Mouse (Mus musculus) gastrocnemius, adult 2 months (tissue): Measurements from ENCODE around the gene Gusb. TPM values are rescaled to one million over a fixed set of nuclear protein-coding genes. Genes with fewer than 3 reads are reported as not detected.

ENCODE experiments used
- DNase-seq: peaks from one replicate; pipeline ENCODE4 v3.0.0; 2022
- H3K27ac ChIP-seq: fragments of 200-600 bp; 2 replicates; pipeline ENCODE4 v1.8.1; 2022; ENCODE audit warnings: mild to moderate bottlenecking
- H3K4me3 ChIP-seq: fragments of 200-600 bp; 2 replicates; pipeline ENCODE4 v1.8.1; 2022; ENCODE audit warnings: mild to moderate bottlenecking, moderate library complexity
- CTCF ChIP-seq: fragments of 200-600 bp; IDR thresholded peaks from 2 replicates; pipeline ENCODE4 v1.8.1; 2022; ENCODE audit warnings: antibody characterized with exemption, mild to moderate bottlenecking, moderate library complexity
- intact Hi-C: fragments of 180-260 bp; cut with DNase I; formaldehyde crosslinking; loops from one replicate; pipeline ENCODE4 v1.15.1; 2025
- long read RNA-seq, 2 experiments: library from polyadenylated mRNA; stranded (forward); transcript quantifications; one replicate each; pipeline ENCODE4 v2.0.0; 2021
- total RNA-seq, 2 experiments: library from RNA; stranded (reverse); gene quantifications; 2 replicates each; pipeline ENCODE4 v1.2.3; 2021

Gene Gusb
- total RNA-seq: 1 to 10 TPM; 5.6 to 8.3 TPM
- long read RNA-seq, experiment 1, transcript Gusb-201 (12 exons, 2,687 nt): major isoform, 15 of 17 reads
- long read RNA-seq, experiment 1, partial matches to known transcripts: 0 of 17 reads
- long read RNA-seq, experiment 1, other reads (novel, unspliced or antisense): 2 of 17 reads
- long read RNA-seq, experiment 2, transcript Gusb-201 (12 exons, 2,687 nt): major isoform, 14 of 16 reads
- long read RNA-seq, experiment 2, partial matches to known transcripts: 1 of 16 reads
- long read RNA-seq, experiment 2, other reads (novel, unspliced or antisense): 0 of 16 reads

DNA sequence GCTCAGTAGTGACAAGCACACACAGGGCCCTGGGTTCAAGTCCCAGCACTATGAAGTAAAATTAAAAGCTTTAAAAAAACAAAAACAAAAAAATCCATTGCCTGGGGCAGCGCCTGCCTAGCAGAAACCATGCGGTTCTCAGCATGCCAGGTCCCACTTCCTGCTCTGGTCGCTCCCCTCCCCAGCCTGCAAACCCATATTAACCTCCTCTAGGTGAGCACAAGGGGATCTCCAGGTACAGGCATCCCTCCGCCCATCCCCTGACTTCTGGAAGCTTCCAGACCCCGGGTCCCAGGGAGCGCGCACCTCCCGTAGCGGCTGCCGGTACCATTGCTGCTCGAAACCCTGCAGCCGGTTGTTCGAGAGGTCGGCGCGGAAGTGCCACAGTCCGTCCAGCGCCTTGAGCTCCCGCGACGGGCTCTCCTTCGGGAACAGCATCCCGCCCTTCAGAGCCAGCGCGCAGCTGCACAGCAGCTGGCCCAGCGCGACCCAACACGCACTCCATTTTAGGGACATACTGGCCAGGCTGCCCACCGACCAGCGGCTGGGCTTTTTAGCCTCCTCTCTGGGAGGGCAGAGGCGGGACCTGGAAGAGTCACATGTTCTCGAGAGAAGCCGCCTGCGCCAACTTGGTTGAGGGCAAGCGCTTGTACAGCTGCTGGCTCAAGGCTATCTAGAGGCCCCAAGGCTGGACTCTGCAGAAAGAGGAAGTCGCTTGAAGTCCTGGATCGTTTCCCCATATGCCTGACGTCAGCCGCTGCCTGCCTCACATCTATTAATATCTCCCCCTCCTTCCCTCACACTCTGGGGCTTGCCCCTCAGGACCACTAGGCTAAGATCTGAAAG, at the start of gene Gusb:
TSS of gene Gusb (minus strand) at position 749 of the 846 bp plus-strand sequence.
- peak; percentile 88 for DNase-seq
- intact Hi-C loops: loop anchor here (5.0 kb wide), 1 partner anchor 95 kb away; the partner anchor contains the start of gene Nupr1l
- H3K27ac ChIP-seq: peak within 1 kb of the TSS; percentile 89
- TF ChIP-seq CTCF: no peak
- H3K4me3 ChIP-seq: peak within 1 kb of the TSS; percentile 88

- no peak overlapping the region for H3K4me3 ChIP-seq
- H3K27ac ChIP-seq: peak overlapping the region; percentile 56
- peak; percentile 46 for DNase-seq
- intact Hi-C loops: loop anchor here (5.0 kb wide), 1 partner anchor 70 kb away; no protein-coding TSS in a partner anchor
- TF ChIP-seq CTCF: no peak
These were observed 49.7 kb upstream of the Gusb start for GRCm38 (mm10) chr5:130052510-130052909.

DNA sequence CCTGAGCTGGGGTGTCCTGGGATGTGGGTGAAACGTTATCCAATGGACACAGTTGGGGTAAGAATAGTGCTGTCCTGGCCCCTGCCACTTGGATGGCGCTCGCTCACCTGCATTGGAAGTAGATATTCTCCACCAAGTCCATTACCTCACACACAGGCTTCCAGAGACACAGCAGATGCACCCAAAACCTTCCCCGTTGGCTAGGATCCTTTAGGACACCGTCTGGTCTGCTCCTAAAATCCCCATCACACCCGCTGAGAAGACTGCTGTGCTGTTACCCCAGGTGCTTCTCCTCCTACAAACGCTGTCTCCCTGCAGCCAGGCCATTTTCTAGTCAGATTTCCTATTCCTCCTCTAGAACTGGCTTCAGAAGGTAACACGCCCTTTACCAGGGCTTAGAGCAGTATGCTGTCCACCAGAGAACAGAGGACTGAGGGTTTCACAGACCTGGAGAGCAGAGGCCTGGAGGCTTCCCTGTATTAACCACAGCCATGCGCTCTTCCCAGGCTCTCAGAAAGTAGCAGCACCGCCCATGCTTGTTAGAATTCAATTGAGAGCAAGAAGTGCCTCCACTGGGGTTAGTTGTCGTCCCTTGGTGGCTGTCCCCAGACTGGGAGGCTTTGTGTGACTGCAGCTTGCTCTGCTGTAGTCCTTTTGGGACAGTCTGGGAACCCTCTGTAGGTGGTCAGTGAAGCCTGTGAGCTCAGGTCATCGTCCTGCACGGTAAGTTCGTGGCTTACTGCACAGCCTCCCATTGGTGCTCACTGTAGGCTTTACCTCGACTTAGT, 48.4 kb upstream of the Gusb start:
- DNase-seq: no peak
- TF ChIP-seq CTCF: no peak
- intact Hi-C loops: loop anchor here (5.0 kb wide), 1 partner anchor 71 kb away; no protein-coding TSS in a partner anchor
- H3K27ac ChIP-seq: no peak overlapping the region; the same call in 1 of the 2 replicates
- H3K4me3 ChIP-seq: no peak overlapping the region

DNA sequence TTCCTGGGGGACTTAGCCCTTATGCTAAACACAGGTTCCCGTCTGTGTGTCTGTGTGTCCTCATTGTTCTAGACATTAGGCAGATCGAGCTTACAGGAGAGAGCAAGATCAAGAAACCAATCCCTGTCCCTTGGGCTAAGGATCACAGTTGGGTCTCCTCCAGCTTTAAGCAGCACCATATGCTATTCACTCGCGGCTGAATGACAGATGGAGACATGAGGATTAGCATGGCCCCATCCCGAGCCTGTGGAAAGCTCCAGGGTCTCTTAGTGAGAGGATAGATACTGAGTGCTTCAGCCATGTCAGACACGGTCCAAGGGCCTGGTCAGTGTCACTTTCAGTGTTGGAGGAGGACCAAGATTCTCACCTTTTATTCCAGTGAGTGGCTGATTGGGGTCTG, 47.6 kb upstream of the Gusb start:
- Histone ChIP-seq H3K4me3 (no peak overlapping the region), H3K27ac (no peak overlapping the region)
- DNase-seq: no peak
- intact Hi-C loops: loop anchor here (5.0 kb wide), 1 partner anchor 72 kb away; no protein-coding TSS in a partner anchor
- TF ChIP-seq CTCF: no peak

- Histone ChIP-seq H3K4me3 (no peak overlapping the region), H3K27ac (peak overlapping the region; percentile 79)
- intact Hi-C loops: no loop called here
- DNase-seq: peak; percentile 60
- TF ChIP-seq CTCF: no peak
These were observed 46.1 kb upstream of the Gusb start for GRCm38 (mm10) chr5:130048786-130049520.

GRCm38 (mm10) chr5:130047013-130047412, 44.2 kb upstream of the Gusb start:
- peak; percentile 32; the same call in 1 of the 2 replicates for TF ChIP-seq CTCF
- no peak for DNase-seq
- H3K27ac ChIP-seq: no peak overlapping the region
- no peak overlapping the region for H3K4me3 ChIP-seq
- intact Hi-C loops: no loop called here

DNA sequence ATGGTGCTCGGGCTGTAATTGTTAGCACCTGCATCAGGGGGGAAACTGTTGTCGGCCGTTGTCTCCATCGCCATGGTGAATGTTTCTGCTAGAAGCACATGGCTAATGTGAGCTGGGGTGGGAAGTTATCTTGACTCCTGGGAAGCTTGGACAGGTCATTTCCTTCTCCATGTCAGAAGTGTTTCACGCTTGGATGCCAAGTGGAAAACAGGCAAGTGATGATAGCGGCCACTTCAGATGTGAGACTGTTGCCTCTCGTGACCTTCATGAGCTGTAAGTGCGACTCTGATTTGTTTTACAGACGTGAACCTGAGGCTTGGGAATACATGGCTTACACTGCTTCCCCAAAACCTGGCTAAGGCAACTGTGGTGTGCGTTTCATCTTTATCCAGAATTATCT, 43.7 kb upstream of the Gusb start:
- Histone ChIP-seq H3K27ac (peak overlapping the region; percentile 31; the same call in 1 of the 2 replicates), H3K4me3 (no peak overlapping the region)
- intact Hi-C loops: no loop called here
- DNase-seq: no peak
- TF ChIP-seq CTCF: no peak

GRCm38 (mm10) chr5:130046100-130046499, 43.3 kb upstream of the Gusb start:
- no peak for TF ChIP-seq CTCF
- intact Hi-C loops: no loop called here
- Histone ChIP-seq H3K4me3 (no peak overlapping the region), H3K27ac (peak overlapping the region; percentile 31; the same call in 1 of the 2 replicates)
- DNase-seq: no peak

GRCm38 (mm10) chr5:130044201-130044695, 41.4 kb upstream of the Gusb start:
- intact Hi-C loops: loop anchor here (1.0 kb wide), 1 partner anchor 95 kb away; no protein-coding TSS in a partner anchor
- Histone ChIP-seq H3K27ac (peak overlapping the region; percentile 77), H3K4me3 (peak overlapping the region; percentile 43)
- peak; percentile 91 for TF ChIP-seq CTCF
- DNase-seq: peak; percentile 83

DNA sequence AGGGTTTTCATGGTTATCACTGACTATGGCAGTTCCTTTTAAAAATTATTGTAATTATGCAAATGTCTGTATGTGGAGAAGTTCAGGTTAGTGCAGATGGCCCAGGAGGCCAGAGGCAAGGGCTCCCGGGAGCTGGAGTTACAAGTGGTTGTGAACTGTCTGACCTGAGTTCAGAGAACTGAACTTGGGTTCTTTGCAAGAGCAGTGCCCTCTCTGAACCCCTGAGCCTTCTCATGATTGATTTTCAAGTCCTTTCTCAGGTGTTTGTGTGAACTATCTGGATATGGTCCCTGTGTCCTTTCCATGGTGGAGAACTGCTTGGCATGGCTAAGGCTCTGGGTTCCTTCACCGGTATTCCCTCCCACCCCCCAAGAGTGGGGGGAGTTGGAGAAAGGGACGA, 40.9 kb upstream of the Gusb start:
- no peak for TF ChIP-seq CTCF
- intact Hi-C loops: loop anchor here (1.0 kb wide), 1 partner anchor 96 kb away; no protein-coding TSS in a partner anchor
- no peak for DNase-seq
- H3K27ac ChIP-seq: peak overlapping the region; percentile 77
- H3K4me3 ChIP-seq: no peak overlapping the region

GRCm38 (mm10) chr5:130041262-130041661, 38.4 kb upstream of the Gusb start:
- intact Hi-C loops: no loop called here
- TF ChIP-seq CTCF: no peak

More at GRCm38 (mm10) chr5:130041262-130041661, 38.4 kb upstream of the Gusb start:
- no peak for DNase-seq
- no peak overlapping the region for H3K4me3 ChIP-seq
- no peak overlapping the region for H3K27ac ChIP-seq
